Comparison of ENCODE assay signal across 21 mouse cellular contexts in genomic region chr14:60671504-60671903, GRCm38 (mm10). TPM values are rescaled to one million over a fixed set of nuclear protein-coding genes. Genes with fewer than 3 reads are reported as not detected.
DNase-seq lines count a peak whose midpoint lies in the region; ATAC-seq and TF ChIP-seq lines count a peak whose summit lies in the region.
"Had no signal": no experiment of that assay in that cellular context is flagged by ENCODE, and none has a peak within 500 bp of the region (broad histone marks: within the 10 kb centered on the region; RNA-seq: fewer than 3 reads in every experiment).

No protein-coding gene starts in this region.

- 27% methylated on average over 2 of the region's 2 CpGs for WGBS in forebrain, postnatal 0 days
- WGBS in forebrain, embryonic 12.5 days, result 59% methylated on average over 2 of the region's 2 CpGs
- WGBS in hindbrain, embryonic 16.5 days, result 52% methylated on average over 2 of the region's 2 CpGs
- 70% methylated on average over 2 of the region's 2 CpGs for WGBS in hindbrain, embryonic 10.5 days
- 43% methylated on average over 2 of the region's 2 CpGs for WGBS in midbrain, embryonic 14.5 days
- 70% methylated on average over 2 of the region's 2 CpGs for WGBS in midbrain, embryonic 11.5 days

- no peak overlapping the region for H3K9ac ChIP-seq in forebrain, postnatal 0 days
- H3K9ac ChIP-seq in forebrain, embryonic 12.5 days, result no peak overlapping the region
- H3K9ac ChIP-seq in hindbrain, embryonic 16.5 days (ENCODE audit: low read depth, low read length), result no peak overlapping the region
- no peak overlapping the region for H3K9ac ChIP-seq in midbrain, embryonic 14.5 days (replicated peaks; ENCODE audit: low read length)
- H3K9ac ChIP-seq in midbrain, embryonic 11.5 days (ENCODE audit: low read length), result no peak overlapping the region
- H3K9ac ChIP-seq: embryonic facial prominence, embryonic 15.5 days had no signal

- H3K4me2 ChIP-seq in forebrain, postnatal 0 days (ENCODE audit: low read depth), result no peak overlapping the region
- H3K4me2 ChIP-seq in forebrain, embryonic 12.5 days, result no peak overlapping the region
- no peak overlapping the region for H3K4me2 ChIP-seq in hindbrain, embryonic 16.5 days (ENCODE audit: low read length)
- no peak overlapping the region for H3K4me2 ChIP-seq in midbrain, embryonic 14.5 days (ENCODE audit: low read length)
- no peak overlapping the region for H3K4me2 ChIP-seq in midbrain, embryonic 11.5 days
- H3K4me2 ChIP-seq: embryonic facial prominence, embryonic 15.5 days had no signal

- H3K27ac ChIP-seq in forebrain, postnatal 0 days (ENCODE audit: low read depth, low read length), result no peak overlapping the region
- H3K27ac ChIP-seq in forebrain, embryonic 12.5 days, result no peak overlapping the region
- no peak overlapping the region for H3K27ac ChIP-seq in hindbrain, embryonic 16.5 days (ENCODE audit: low read depth, low read length)
- H3K27ac ChIP-seq in hindbrain, embryonic 10.5 days, result no peak overlapping the region
- H3K27ac ChIP-seq in midbrain, embryonic 14.5 days (replicated peaks; ENCODE audit: low read depth, low read length), result no peak overlapping the region
- H3K27ac ChIP-seq in midbrain, embryonic 11.5 days (ENCODE audit: low read depth, low read length), result no peak overlapping the region
- H3K27ac ChIP-seq: embryonic facial prominence, embryonic 15.5 days; gastrocnemius, adult 2 months; heart, embryonic 10.5 days had no signal

- no peak for DNase-seq in forebrain, postnatal 0 days
- DNase-seq in hindbrain, embryonic 10.5 days (ENCODE audit: low spot score), result no peak
- DNase-seq in midbrain, embryonic 14.5 days, result peak; percentile 59
- DNase-seq in midbrain, embryonic 11.5 days (ENCODE audit: low spot score, missing footprints), result no peak
- DNase-seq: adrenal gland, adult 2 months; adrenal gland, postnatal 25 days; cerebellum, adult 2 months; cerebellum, postnatal 14 days; embryo, embryonic 11 days; gastrocnemius, adult 2 months; gastrocnemius, postnatal 25 days; heart, postnatal 10 days; heart, postnatal 4 days; kidney, adult 8-10 months had no signal

- H3K36me3 ChIP-seq in forebrain, postnatal 0 days (ENCODE audit: insufficient read depth), result no peaks in the 10 kb centered on the region
- H3K36me3 ChIP-seq in forebrain, embryonic 12.5 days (replicated peaks), result no peaks in the 10 kb centered on the region
- H3K36me3 ChIP-seq in hindbrain, embryonic 16.5 days (ENCODE audit: control insufficient read depth, insufficient read depth, low read length), result no peaks in the 10 kb centered on the region
- H3K36me3 ChIP-seq in hindbrain, embryonic 10.5 days, result peaks cover 8% of the 10 kb centered on the region
- no peaks in the 10 kb centered on the region for H3K36me3 ChIP-seq in midbrain, embryonic 14.5 days (ENCODE audit: control insufficient read depth, insufficient read depth, low read length)
- no peaks in the 10 kb centered on the region for H3K36me3 ChIP-seq in midbrain, embryonic 11.5 days (ENCODE audit: control insufficient read depth, insufficient read depth, low read length)
- H3K36me3 ChIP-seq: embryonic facial prominence, embryonic 15.5 days; heart, embryonic 10.5 days had no signal

- H3K4me1 ChIP-seq in forebrain, postnatal 0 days (ENCODE audit: insufficient read depth), result no peaks in the 10 kb centered on the region
- H3K4me1 ChIP-seq in forebrain, embryonic 12.5 days, result peaks cover 38% of the 10 kb centered on the region
- H3K4me1 ChIP-seq in hindbrain, embryonic 16.5 days (ENCODE audit: control insufficient read depth, insufficient read depth, low read depth, low read length), result peaks cover 11% of the 10 kb centered on the region
- peaks cover 27% of the 10 kb centered on the region for H3K4me1 ChIP-seq in hindbrain, embryonic 10.5 days (replicated peaks)
- peaks cover 10% of the 10 kb centered on the region; the same call in 1 of the 2 replicates for H3K4me1 ChIP-seq in midbrain, embryonic 14.5 days (ENCODE audit: control insufficient read depth, insufficient read depth, low read length)
- peaks cover 11% of the 10 kb centered on the region for H3K4me1 ChIP-seq in midbrain, embryonic 11.5 days (ENCODE audit: control insufficient read depth, insufficient read depth, low read length)
- H3K4me1 ChIP-seq: embryonic facial prominence, embryonic 15.5 days had no signal

- no peak for TF ChIP-seq CTCF in forebrain, postnatal 0 days (IDR thresholded peaks at IDR 0.05; ENCODE audit: low read depth)

- H3K4me3 ChIP-seq in forebrain, postnatal 0 days (ENCODE audit: low read depth, low read length), result no peak overlapping the region
- no peak overlapping the region for H3K4me3 ChIP-seq in forebrain, embryonic 12.5 days (replicated peaks)
- no peak overlapping the region for H3K4me3 ChIP-seq in hindbrain, embryonic 16.5 days (ENCODE audit: low read length)
- H3K4me3 ChIP-seq in hindbrain, embryonic 10.5 days, result no peak overlapping the region
- no peak overlapping the region for H3K4me3 ChIP-seq in midbrain, embryonic 14.5 days (replicated peaks; ENCODE audit: low read depth, low read length)
- no peak overlapping the region for H3K4me3 ChIP-seq in midbrain, embryonic 11.5 days (ENCODE audit: low read depth, low read length)
- H3K4me3 ChIP-seq: embryonic facial prominence, embryonic 15.5 days; erythroblast, embryonic 14.5 days; gastrocnemius, adult 2 months; heart, embryonic 10.5 days had no signal

- no peaks in the 10 kb centered on the region for H3K9me3 ChIP-seq in forebrain, postnatal 0 days (ENCODE audit: low read length)
- no peaks in the 10 kb centered on the region for H3K9me3 ChIP-seq in forebrain, embryonic 12.5 days
- H3K9me3 ChIP-seq in hindbrain, embryonic 16.5 days (ENCODE audit: control insufficient read depth, low read length), result no peaks in the 10 kb centered on the region
- no peaks in the 10 kb centered on the region for H3K9me3 ChIP-seq in hindbrain, embryonic 10.5 days
- no peaks in the 10 kb centered on the region for H3K9me3 ChIP-seq in midbrain, embryonic 14.5 days (ENCODE audit: control insufficient read depth, low read length)
- H3K9me3 ChIP-seq in midbrain, embryonic 11.5 days (ENCODE audit: control insufficient read depth, low read length), result no peaks in the 10 kb centered on the region
- H3K9me3 ChIP-seq: embryonic facial prominence, embryonic 15.5 days; heart, embryonic 10.5 days had no signal

- ATAC-seq in forebrain, postnatal 0 days, result peak; percentile 40; the same call in 1 of the 2 replicates
- ATAC-seq in forebrain, embryonic 12.5 days (ENCODE audit: low FRiP score), result no peak
- 0 out of 2 replicates have a peak, but pooled peaks have one; percentile 20 for ATAC-seq in hindbrain, embryonic 16.5 days
- ATAC-seq in midbrain, embryonic 14.5 days (ENCODE audit: low FRiP score, low TSS enrichment), result no peak
- ATAC-seq in midbrain, embryonic 11.5 days (ENCODE audit: low FRiP score), result no peak
- ATAC-seq: inflammation-experienced regulatory T-cells, adult 6 months; intestine, postnatal 0 days had no signal

- no peaks in the 10 kb centered on the region for H3K27me3 ChIP-seq in forebrain, postnatal 0 days (ENCODE audit: insufficient read depth, low read length)
- no peaks in the 10 kb centered on the region for H3K27me3 ChIP-seq in forebrain, embryonic 12.5 days
- no peaks in the 10 kb centered on the region for H3K27me3 ChIP-seq in hindbrain, embryonic 16.5 days (replicated peaks; ENCODE audit: control insufficient read depth, insufficient read depth, low read length)
- no peaks in the 10 kb centered on the region for H3K27me3 ChIP-seq in hindbrain, embryonic 10.5 days (ENCODE audit: insufficient read depth, poor library complexity, severe bottlenecking)
- H3K27me3 ChIP-seq in midbrain, embryonic 14.5 days (ENCODE audit: control insufficient read depth, insufficient read depth, low read length), result no peaks in the 10 kb centered on the region
- no peaks in the 10 kb centered on the region for H3K27me3 ChIP-seq in midbrain, embryonic 11.5 days (ENCODE audit: control insufficient read depth, insufficient read depth, low read length)
- H3K27me3 ChIP-seq: embryonic facial prominence, embryonic 15.5 days had no signal

RNA-seq across cellular contexts. Expression of gene Spata13, which starts 37.7 kb away (rescaled TPM):
- 28.1 and 43.6 TPM in 2 replicates for total RNA-seq in forebrain, postnatal 0 days (2014; rRNA removed)
- polyA plus RNA-seq in forebrain, postnatal 0 days (2015; fragmentation: Nextera tagmentation; extraction: Ambion mirVana), result 10.7 and 17.3 TPM in 2 replicates
- 121 and 128 TPM in 2 replicates for polyA plus RNA-seq in forebrain, embryonic 12.5 days (2016; fragmentation: Nextera tagmentation; extraction: Ambion mirVana)
- polyA plus RNA-seq in hindbrain, embryonic 16.5 days (2015; fragmentation: Nextera tagmentation; extraction: Ambion mirVana), result 17.1 and 18.2 TPM in 2 replicates
- polyA plus RNA-seq in hindbrain, embryonic 10.5 days (2016; fragmentation: Nextera tagmentation; extraction: Ambion mirVana), result 56.7 and 66.0 TPM in 2 replicates
- polyA plus RNA-seq in midbrain, embryonic 14.5 days (2014; fragmentation: Nextera tagmentation; extraction: Ambion mirVana), result 22.0 and 31.6 TPM in 2 replicates
- polyA plus RNA-seq in midbrain, embryonic 11.5 days (2014; fragmentation: Nextera tagmentation; extraction: Ambion mirVana), result 61.0 and 66.0 TPM in 2 replicates

Comparison
In these comparisons a context has a peak if more than half of its experiments do, and no peak if none do; other contexts are left out.
1. ATAC-seq: peak in forebrain, postnatal 0 days (single experiment) and hindbrain, embryonic 16.5 days (single experiment); none in forebrain, embryonic 12.5 days (single experiment), midbrain, embryonic 14.5 days (single experiment) and midbrain, embryonic 11.5 days (single experiment).